Mouse (Mus musculus) adrenal gland, postnatal 10 days (tissue): Measurements from ENCODE around the gene Stard13. TPM values are rescaled to one million over a fixed set of nuclear protein-coding genes. Genes with fewer than 3 reads are reported as not detected.

Experiments
- DNase-seq: peaks from one replicate; pipeline ENCODE4 v3.0.0; 2021; ENCODE audit warnings: mixed read lengths
- total RNA-seq, 2 experiments: library from RNA; stranded (reverse); gene quantifications; 2 replicates each; pipeline ENCODE4 v1.2.3; 2021

Stard13 gene
- total RNA-seq, 2 experiments from 2014 or later: 22.6 to 30.1 TPM

GRCm38 (mm10) chr5:151018959-151019358, 214.7 kb downstream of the Stard13 start:
- DNase-seq: no peak

GRCm38 (mm10) chr5:151018450-151018849, 215.2 kb downstream of the Stard13 start:
- DNase-seq: no peak

- no peak for DNase-seq
Observed at GRCm38 (mm10) chr5:151004216-151004755, 229.3 kb downstream of the Stard13 start.

- DNase-seq: no peak
Observed at GRCm38 (mm10) chr5:151002051-151002450, 231.6 kb downstream of the Stard13 start.

- DNase-seq: no peak
Observed at GRCm38 (mm10) chr5:151001111-151001510, 232.5 kb downstream of the Stard13 start.

GRCm38 (mm10) chr5:150996586-150996985, 237.1 kb downstream of the Stard13 start:
- DNase-seq: peak; percentile 21

- DNase-seq: no peak
Observed at GRCm38 (mm10) chr5:150994096-150994495, 239.5 kb downstream of the Stard13 start.

Other genes with a start within 250 kb of the Stard13 start
- gene Gm42906, start 194.3 kb upstream of the Stard13 start, total RNA-seq: not detected